Mouse (Mus musculus): ENCODE measurements at regions not wholly inside any gene's neighbourhood (a gene's known extent, or its start where the extent isn't known, plus 50 kb on each side); places are given as distances from the start of the nearest gene placed in this dataset.
"Not testable (repeated sequence)": the region's sequence is repeated elsewhere in the genome, so short reads cannot be mapped to it uniquely, and the experiment has no call there.

- no peak overlapping the region for H3K27ac ChIP-seq (ENCODE audit: low read depth, low read length)
- H3K9me3 ChIP-seq (ENCODE audit: control insufficient read depth, low read length), result no peaks in the 10 kb centered on the region
- H3K4me1 ChIP-seq (ENCODE audit: control insufficient read depth, insufficient read depth, low read length), result no peaks in the 10 kb centered on the region
- H3K27me3 ChIP-seq (ENCODE audit: control insufficient read depth, insufficient read depth, low read length), result no peaks in the 10 kb centered on the region
- DNase-seq (ENCODE audit: low spot score) (no peak), ATAC-seq (ENCODE audit: insufficient read depth, low FRiP score, low TSS enrichment) (no peak)
- no peak overlapping the region for H3K4me2 ChIP-seq (ENCODE audit: low read depth)
- no peaks in the 10 kb centered on the region for H3K36me3 ChIP-seq (ENCODE audit: control insufficient read depth, insufficient read depth, low read length)
- 83% methylated on average over 2 of the region's 2 CpGs for WGBS
- H3K9ac ChIP-seq (ENCODE audit: low read length), result no peak overlapping the region
- H3K4me3 ChIP-seq (ENCODE audit: low read depth, low read length), result no peak overlapping the region
Measured at GRCm38 (mm10) chr6:109245666-109246065, 417.2 kb downstream of the Edem1 start.

GRCm38 (mm10) chr6:109246510-109246909 lies 418.1 kb downstream of the Edem1 start:
- not testable (repeated sequence) for DNase-seq (ENCODE audit: low spot score); H3K36me3 ChIP-seq (ENCODE audit: control insufficient read depth, insufficient read depth, low read length); H3K27ac ChIP-seq (ENCODE audit: low read depth, low read length); H3K27me3 ChIP-seq (ENCODE audit: control insufficient read depth, insufficient read depth, low read length); H3K4me2 ChIP-seq (ENCODE audit: low read depth); H3K9ac ChIP-seq (ENCODE audit: low read length); ATAC-seq (ENCODE audit: insufficient read depth, low FRiP score, low TSS enrichment); H3K9me3 ChIP-seq (ENCODE audit: control insufficient read depth, low read length); H3K4me3 ChIP-seq (ENCODE audit: low read depth, low read length); H3K4me1 ChIP-seq (ENCODE audit: control insufficient read depth, insufficient read depth, low read length)
- 34% methylated on average over 2 of the region's 2 CpGs for WGBS

Data from neural tube, embryonic 11.5 days (tissue).